Mouse (Mus musculus) hindbrain, embryonic 15.5 days (tissue): ENCODE measurements around the gene Ankrd34a. TPM values are rescaled to one million over a fixed set of nuclear protein-coding genes. Genes with fewer than 3 reads are reported as not detected.

ENCODE experiments used
- ATAC-seq: fragments of 200-750 bp; cut with Nextera tagmentation; 2 replicates; pipeline ENCODE4 v1.8.0; 2017; ENCODE audit warnings: low read depth, moderate number of reproducible peaks, moderate TSS enrichment; ENCODE audit not compliant: low FRiP score
- H3K27ac ChIP-seq: fragments of 300-500 bp; sonication (generic); replicated peaks from 2 replicates; pipeline ENCODE4 v1.5.1; 2015; ENCODE audit warnings: mild to moderate bottlenecking, inconsistent platforms
- H3K27me3 ChIP-seq: fragments of 300-500 bp; sonication (generic); 2 replicates; pipeline ENCODE4 v1.6.1; 2015; ENCODE audit warnings: control low read depth, inconsistent platforms
- H3K36me3 ChIP-seq: fragments of 300-500 bp; sonication (generic); 2 replicates; pipeline ENCODE4 v1.6.1; 2015; ENCODE audit warnings: control low read depth, inconsistent platforms
- H3K4me1 ChIP-seq: fragments of 300-500 bp; sonication (generic); replicated peaks from 2 replicates; pipeline ENCODE4 v1.6.1; 2015; ENCODE audit warnings: control low read depth, inconsistent platforms
- H3K4me2 ChIP-seq: fragments of 300-500 bp; sonication (generic); 2 replicates; pipeline ENCODE4 v1.6.1; 2015; ENCODE audit warnings: moderate library complexity, mild to moderate bottlenecking, inconsistent platforms
- H3K4me3 ChIP-seq: fragments of 300-500 bp; sonication (generic); 2 replicates; pipeline ENCODE4 v1.5.1; 2015; ENCODE audit warnings: mild to moderate bottlenecking, inconsistent platforms
- H3K9ac ChIP-seq: fragments of 300-500 bp; sonication (generic); 2 replicates; pipeline ENCODE4 v1.6.1; 2015; ENCODE audit warnings: inconsistent platforms
- H3K9me3 ChIP-seq: fragments of 300-500 bp; sonication (generic); 2 replicates; pipeline ENCODE4 v1.6.1; 2016; ENCODE audit warnings: control low read depth, inconsistent platforms
- WGBS: fragments of 180-500 bp; shearing (Covaris S2); methylation state at CpG from one replicate; pipeline ENCODE4 v1.1.7; 2015; 5-methylcytosine and 5-hydroxymethylcytosine counted together
- polyA plus RNA-seq: library from polyadenylated mRNA; unstranded; fragments of >200 nt; fragmentation: Nextera tagmentation; extraction: Ambion mirVana; gene quantifications from 2 replicates; pipeline ENCODE4 v1.2.1, GENCODE M21; 2015

Ankrd34a gene
- polyA plus RNA-seq, 1 experiment from 2014 or later = 19.9 TPM

DNA sequence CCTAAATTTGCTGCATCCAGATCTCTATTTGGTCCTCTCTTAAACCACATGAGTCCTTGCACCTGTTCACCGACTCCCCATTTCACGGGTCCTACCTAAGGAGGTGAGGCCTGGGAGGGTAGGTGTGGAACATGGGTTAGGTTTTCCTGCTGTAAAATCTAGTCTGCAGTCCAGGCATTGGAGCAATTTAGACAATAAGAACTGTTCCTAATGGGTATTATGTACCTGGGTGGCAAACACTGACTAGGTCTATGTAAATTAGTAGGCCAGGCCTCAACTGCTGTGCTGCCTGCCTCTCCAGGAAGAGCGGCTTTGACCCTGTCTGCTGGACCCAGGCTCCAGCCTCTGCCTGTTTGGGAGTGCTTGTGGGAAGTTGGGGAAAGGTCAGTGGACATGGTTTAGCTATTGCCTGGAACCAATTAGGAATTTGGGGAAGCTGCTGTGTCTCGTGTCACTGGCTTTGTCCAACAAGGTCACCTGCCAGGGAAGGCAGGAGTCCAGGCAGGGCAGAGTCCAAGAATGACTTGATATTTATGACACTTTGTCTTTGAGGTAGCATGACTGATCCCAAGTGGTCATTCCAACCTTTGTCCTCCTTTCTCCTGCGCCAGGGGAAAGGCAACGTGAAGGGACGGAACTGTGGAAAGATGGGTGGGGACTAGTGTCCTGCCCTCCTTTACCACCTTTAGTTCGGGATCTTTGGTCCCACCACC is 21.0 kb upstream of the Ankrd34a start:
- H3K4me2 ChIP-seq = no peak overlapping the region
- ATAC-seq = no peak
- no peak overlapping the region for H3K4me3 ChIP-seq
- no peaks in the 10 kb centered on the region for H3K9me3 ChIP-seq
- peaks cover 19% of the 10 kb centered on the region for H3K4me1 ChIP-seq
- 0 out of 2 replicates have a peak overlapping the region, but pooled peaks have one; percentile 78 for H3K27ac ChIP-seq
- no peaks in the 10 kb centered on the region for H3K36me3 ChIP-seq
- 82% methylated on average over 8 of the region's 8 CpGs for WGBS
- no peaks in the 10 kb centered on the region for H3K27me3 ChIP-seq
- H3K9ac ChIP-seq = no peak overlapping the region

GRCm38 (mm10) chr3:96576005-96576658 is 20.3 kb upstream of the Ankrd34a start:
- no peaks in the 10 kb centered on the region for H3K9me3 ChIP-seq
- peak overlapping the region; percentile 14 for H3K4me3 ChIP-seq
- no peak overlapping the region for H3K9ac ChIP-seq
- H3K36me3 ChIP-seq = no peaks in the 10 kb centered on the region
- H3K27ac ChIP-seq = peak overlapping the region; percentile 78
- WGBS = 54% methylated on average over 14 of the region's 14 CpGs
- no peaks in the 10 kb centered on the region for H3K27me3 ChIP-seq
- H3K4me1 ChIP-seq = peaks cover 26% of the 10 kb centered on the region
- ATAC-seq = no peak
- H3K4me2 ChIP-seq = peak overlapping the region; percentile 48

DNA sequence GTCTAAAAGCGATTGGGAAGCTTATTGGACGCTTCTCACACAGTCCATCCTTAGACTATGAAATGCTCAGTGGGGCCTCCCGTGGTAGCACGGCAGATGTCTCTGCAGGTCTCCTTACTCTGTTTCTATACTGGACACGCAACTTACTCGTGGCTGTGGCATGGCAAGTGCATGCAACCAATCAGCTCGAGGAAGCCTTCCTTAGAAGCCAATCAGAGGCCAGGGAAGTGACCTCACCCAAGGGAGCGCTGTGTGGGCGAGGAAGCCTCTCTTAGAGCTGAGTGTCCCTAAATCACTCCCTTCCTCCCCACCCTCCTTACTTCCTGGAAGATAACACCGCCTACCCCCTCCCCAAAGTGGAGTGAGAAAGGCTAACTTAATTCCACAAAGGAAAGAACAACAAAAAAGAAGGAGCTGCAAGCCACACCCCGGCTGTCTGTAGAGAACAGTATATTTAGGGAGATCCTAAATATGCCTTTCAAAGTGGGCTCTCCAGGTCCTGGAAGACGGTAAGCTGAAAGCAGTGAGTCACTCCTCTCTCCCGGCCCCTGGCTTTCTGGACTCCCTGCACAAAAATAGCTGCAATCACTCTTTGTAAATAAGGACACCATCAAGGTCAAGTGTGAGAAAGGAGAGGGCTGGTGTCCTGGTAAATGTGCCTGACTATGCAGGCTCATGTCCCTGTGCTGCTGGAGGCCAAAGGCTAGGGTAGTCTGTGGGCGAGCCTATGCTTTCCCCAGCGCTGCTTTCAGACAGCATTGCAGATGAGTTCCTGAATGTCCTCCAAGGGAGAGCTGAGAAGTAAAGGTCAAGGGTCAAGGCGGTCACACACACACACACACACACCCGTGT is 19.5 kb upstream of the Ankrd34a start, which contains the start of gene Gm16253:
Gene Gm16253, plus strand, starts transcription at position 295 of the 852 bp plus-strand sequence.
- Histone ChIP-seq H3K4me1 (peaks cover 27% of the 10 kb centered on the region), H3K36me3 (no peaks in the 10 kb centered on the region), H3K9ac (0 out of 2 replicates have a peak within 1 kb of the TSS, but pooled peaks have one; percentile 12), H3K4me3 (peak within 1 kb of the TSS; percentile 14), H3K27ac (peak within 1 kb of the TSS; percentile 78), H3K27me3 (no peaks in the 10 kb centered on the region), H3K9me3 (no peaks in the 10 kb centered on the region), H3K4me2 (peak within 1 kb of the TSS; percentile 48)
- 23% methylated on average over 17 of the region's 17 CpGs for WGBS
- peak; percentile 91 for ATAC-seq

GRCm38 (mm10) chr3:96577566-96577965 is 18.9 kb upstream of the Ankrd34a start:
- no peak for ATAC-seq
- peaks cover 27% of the 10 kb centered on the region for H3K4me1 ChIP-seq
- H3K4me3 ChIP-seq = no peak overlapping the region
- H3K27ac ChIP-seq = peak overlapping the region; percentile 78; the same call in 1 of the 2 replicates
- H3K9me3 ChIP-seq = no peaks in the 10 kb centered on the region
- no peak overlapping the region for H3K9ac ChIP-seq
- no peak overlapping the region for H3K4me2 ChIP-seq
- no peaks in the 10 kb centered on the region for H3K36me3 ChIP-seq
- H3K27me3 ChIP-seq = no peaks in the 10 kb centered on the region
- 63% methylated on average over 4 of the region's 4 CpGs for WGBS

DNA sequence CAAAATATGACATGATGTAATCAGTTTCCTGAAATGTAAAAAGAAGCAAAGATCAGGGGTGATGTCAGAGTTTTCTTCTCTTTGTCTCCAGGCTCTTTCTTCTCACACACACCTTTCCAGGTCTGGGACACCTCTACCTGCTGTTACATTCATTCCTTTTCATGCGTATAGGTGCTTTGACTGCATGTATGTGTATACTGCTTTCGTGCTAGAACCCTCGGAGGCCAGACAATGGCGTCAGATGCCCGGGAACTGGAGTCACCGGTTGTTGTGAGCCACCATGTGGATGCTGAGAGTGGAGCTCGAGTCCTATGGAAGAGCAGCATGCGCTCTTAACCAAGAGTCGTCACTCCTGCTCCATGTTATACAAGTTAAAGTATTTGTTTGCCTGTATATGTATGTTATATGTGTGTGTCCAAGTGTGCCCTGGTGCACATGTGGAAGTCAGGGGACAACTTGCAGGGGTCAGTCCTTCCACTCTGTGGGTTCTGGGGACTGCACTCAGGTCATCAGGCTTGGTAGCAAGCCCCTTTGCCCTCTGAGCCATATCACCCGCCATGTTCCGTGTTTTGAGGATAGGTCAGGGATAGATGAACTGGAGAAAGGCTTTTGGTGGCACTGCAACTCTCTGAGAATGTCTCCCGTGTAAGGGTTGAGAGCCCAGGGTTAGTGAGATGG is 17.7 kb upstream of the Ankrd34a start:
- no peak for ATAC-seq

DNA sequence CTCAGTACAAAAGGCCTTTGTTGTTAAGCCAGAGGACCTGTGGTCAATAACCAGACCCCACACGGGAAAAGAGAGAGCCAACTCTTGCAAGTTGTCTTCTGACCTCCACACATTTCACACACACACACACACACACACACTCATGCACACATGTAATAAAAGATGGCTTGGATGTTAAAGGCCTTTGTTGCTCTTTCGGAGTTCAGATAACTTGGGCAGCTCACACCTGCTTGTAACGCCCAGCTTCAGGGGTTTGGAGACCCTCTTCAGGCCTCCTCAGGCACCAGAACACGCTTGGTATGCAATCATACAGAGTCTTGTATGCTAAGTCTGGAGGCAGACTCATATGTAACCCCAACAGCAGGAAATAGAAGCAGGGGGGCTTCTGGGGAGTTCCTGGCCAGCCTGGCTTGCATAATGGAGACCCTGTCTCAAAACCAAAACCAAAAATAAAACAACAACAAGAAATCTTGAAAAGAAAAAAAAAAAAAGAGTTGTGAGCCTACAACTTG is 17.1 kb upstream of the Ankrd34a start:
- Histone ChIP-seq H3K4me3 (no peak overlapping the region), H3K4me2 (no peak overlapping the region; the same call in 1 of the 2 replicates), H3K36me3 (no peaks in the 10 kb centered on the region), H3K27me3 (no peaks in the 10 kb centered on the region), H3K9ac (no peak overlapping the region), H3K9me3 (no peaks in the 10 kb centered on the region), H3K27ac (no peak overlapping the region), H3K4me1 (peaks cover 27% of the 10 kb centered on the region)
- ATAC-seq = no peak
- 82% methylated on average over 4 of the region's 4 CpGs for WGBS

More for the DNA sequence above, 17.7 kb upstream of the Ankrd34a start:
- no peaks in the 10 kb centered on the region for H3K36me3 ChIP-seq
- H3K4me2 ChIP-seq = no peak overlapping the region
- H3K9ac ChIP-seq = no peak overlapping the region
- H3K27me3 ChIP-seq = no peaks in the 10 kb centered on the region
- no peak overlapping the region for H3K4me3 ChIP-seq
- H3K4me1 ChIP-seq = peaks cover 27% of the 10 kb centered on the region
- H3K27ac ChIP-seq = no peak overlapping the region
- H3K9me3 ChIP-seq = no peaks in the 10 kb centered on the region
- WGBS = 81% methylated on average over 12 of the region's 12 CpGs

DNA sequence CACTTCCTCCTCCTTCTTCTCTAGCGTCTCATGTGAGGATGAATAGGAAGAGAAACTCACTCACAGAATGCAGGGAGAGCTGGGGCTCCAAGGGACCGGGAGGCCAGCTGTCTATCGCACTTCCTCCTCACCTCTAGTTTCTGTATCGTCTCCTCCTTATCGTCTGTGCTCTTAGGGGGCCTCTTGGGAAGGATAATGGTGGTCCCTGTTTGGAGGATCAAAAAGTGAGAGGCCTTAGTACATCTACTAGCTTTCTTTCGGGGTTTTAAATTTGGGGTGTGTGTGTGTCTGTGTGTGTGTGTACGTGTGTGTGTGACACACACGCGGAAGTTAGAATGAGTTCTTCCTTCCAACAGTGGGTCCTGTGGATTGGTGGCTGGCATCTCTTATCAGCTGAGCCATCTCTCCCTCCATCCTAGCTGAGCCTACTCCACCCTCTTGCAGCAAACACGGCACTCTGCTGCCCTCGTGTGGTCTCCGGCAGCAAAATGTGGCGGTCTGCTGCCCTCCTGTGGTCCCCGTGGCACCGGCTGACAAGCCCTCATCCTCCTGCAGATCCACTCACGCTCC is 16.5 kb upstream of the Ankrd34a start:
- ATAC-seq = peak; percentile 77
- Histone ChIP-seq H3K9me3 (no peaks in the 10 kb centered on the region), H3K4me3 (peak overlapping the region; percentile 33), H3K27ac (peak overlapping the region; percentile 47; the same call in 1 of the 2 replicates), H3K4me1 (peaks cover 27% of the 10 kb centered on the region), H3K27me3 (no peaks in the 10 kb centered on the region), H3K36me3 (no peaks in the 10 kb centered on the region), H3K4me2 (peak overlapping the region; percentile 56), H3K9ac (peak overlapping the region; percentile 41)
- WGBS = 12% methylated on average over 16 of the region's 16 CpGs

DNA sequence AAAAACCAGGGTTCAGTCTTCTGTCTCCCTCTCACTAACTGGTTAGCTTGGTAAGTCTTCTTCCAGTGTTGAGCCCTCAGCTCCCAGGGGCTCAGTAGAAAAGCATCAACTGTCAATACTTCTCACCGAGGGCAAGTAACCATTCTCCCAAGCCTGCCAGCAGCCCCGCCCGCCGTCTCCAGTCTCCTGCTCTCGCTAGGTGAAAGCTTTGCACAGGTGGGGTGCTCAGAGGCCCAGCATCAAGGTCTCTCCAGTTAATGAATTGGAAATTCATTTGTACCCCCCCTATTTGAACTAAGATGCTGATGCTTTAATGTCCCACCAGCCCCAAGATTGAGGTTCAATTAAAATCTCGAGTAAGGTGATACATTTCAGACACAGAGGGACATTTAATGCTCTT is 15.3 kb upstream of the Ankrd34a start:
- no peak overlapping the region for H3K27ac ChIP-seq
- H3K4me2 ChIP-seq = no peak overlapping the region
- H3K27me3 ChIP-seq = no peaks in the 10 kb centered on the region
- no peak overlapping the region for H3K9ac ChIP-seq
- H3K9me3 ChIP-seq = no peaks in the 10 kb centered on the region
- WGBS = 50% methylated on average over 6 of the region's 6 CpGs
- peaks cover 26% of the 10 kb centered on the region for H3K4me1 ChIP-seq
- no peak for ATAC-seq
- no peak overlapping the region for H3K4me3 ChIP-seq
- no peaks in the 10 kb centered on the region for H3K36me3 ChIP-seq

DNA sequence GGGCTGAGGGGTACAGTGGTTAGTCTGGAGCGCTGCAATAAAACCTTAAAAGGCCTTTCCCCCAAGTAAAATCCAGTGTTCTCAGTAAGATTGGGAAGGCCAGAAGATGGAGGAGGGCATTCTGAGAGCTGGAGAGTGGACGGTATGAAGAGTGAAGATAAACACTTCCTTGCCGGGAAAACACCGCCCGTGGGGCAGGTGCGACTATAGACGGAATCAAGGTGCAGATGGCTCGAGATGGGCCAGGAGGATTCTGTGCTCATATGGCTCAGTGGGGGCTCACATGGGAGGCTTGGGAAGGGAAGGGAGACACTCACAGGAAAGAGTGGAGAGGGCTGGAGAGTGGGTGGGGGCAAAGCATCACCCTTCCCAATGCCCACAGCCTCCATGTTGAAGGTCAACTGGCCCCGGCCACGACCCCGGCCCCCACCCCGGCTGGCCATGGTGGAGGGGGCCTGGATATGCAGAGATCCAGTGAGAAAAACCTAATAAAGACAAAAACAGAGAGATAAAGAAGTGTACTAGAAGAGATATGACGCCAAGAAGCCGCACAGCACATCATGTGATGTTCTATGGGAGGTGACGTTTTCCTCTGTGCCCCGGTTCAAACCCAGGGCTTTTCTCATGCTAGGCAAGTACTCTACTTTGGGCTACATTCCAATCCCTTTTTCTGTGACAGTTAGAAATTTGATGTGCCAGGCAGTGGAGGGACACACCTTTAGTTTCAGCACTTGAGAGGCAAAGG is 14.5 kb upstream of the Ankrd34a start:
- no peak for ATAC-seq
- H3K9ac ChIP-seq = no peak overlapping the region
- H3K27me3 ChIP-seq = no peaks in the 10 kb centered on the region
- H3K27ac ChIP-seq = no peak overlapping the region
- 86% methylated on average over 16 of the region's 16 CpGs for WGBS
- no peak overlapping the region for H3K4me2 ChIP-seq
- no peaks in the 10 kb centered on the region for H3K9me3 ChIP-seq
- H3K4me1 ChIP-seq = peaks cover 18% of the 10 kb centered on the region
- H3K36me3 ChIP-seq = no peaks in the 10 kb centered on the region
- H3K4me3 ChIP-seq = no peak overlapping the region

DNA sequence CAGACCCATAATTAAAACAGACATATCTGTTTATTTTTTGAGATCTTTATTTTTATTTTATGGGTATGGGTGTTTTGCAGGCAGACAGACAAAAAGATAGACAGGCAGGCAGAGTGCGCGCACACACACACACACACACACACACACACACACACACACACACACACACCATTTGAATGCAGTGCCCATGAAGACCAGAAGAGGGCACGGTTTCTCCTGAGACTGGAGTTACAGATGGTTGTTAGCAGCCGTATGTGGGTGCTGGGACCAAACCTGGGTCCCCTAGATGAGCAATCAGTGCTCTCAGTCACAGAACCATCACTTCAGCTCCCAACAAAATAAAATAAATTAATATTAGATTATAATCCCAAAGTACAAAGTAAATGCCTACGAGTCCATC is 13.1 kb upstream of the Ankrd34a start:
- Histone ChIP-seq H3K9ac (no peak overlapping the region), H3K9me3 (no peaks in the 10 kb centered on the region), H3K27me3 (no peaks in the 10 kb centered on the region), H3K4me3 (no peak overlapping the region), H3K27ac (no peak overlapping the region), H3K4me2 (no peak overlapping the region), H3K36me3 (no peaks in the 10 kb centered on the region), H3K4me1 (peaks cover 13% of the 10 kb centered on the region)
- 89% methylated on average over 5 of the region's 5 CpGs for WGBS
- no peak for ATAC-seq
